Mouse (Mus musculus): ENCODE measurements around the gene Zfp511.

Zfp511 gene

DNA sequence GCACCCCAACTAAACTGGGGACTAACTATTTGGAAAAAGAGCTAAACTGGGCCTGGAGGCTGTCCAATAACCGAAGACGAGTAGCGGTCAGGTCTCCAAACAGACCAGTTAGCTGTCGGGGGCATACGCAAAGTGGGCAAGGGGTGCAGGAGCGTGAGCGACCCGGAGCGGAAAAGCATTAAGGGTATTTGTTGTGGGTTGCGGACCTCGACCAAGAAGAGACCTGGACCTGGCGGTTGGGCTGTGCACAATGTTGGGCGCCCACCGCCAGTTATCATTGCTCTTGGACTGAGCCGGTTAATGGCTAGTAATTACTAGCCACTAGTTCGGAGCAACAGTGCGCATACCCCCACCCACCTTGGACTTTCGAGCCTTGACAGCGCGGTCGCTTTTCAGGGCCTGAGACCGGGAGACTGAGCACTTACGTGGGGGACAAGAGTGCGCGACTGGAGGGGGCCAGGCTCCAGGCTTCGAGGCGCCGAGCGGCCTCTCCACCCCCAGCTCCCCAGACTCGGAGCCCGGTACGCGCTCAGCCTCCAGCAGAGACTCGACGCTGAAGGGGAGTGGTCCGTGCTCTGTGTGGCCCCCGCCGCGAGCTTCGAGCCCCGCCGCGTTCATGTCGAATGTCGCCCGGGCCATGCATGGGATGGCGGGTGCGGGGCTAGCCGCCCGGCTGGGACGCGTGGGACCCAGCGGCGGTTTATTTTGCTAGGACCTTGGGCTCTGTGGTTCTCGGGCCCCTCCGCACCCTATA is 12.3 kb downstream of the Zfp511 start, which contains the start of gene Msx3:
TSS of gene Msx3 (minus strand) at position 729 of the 754 bp plus-strand sequence.
- no peak for DNase-seq

DNA sequence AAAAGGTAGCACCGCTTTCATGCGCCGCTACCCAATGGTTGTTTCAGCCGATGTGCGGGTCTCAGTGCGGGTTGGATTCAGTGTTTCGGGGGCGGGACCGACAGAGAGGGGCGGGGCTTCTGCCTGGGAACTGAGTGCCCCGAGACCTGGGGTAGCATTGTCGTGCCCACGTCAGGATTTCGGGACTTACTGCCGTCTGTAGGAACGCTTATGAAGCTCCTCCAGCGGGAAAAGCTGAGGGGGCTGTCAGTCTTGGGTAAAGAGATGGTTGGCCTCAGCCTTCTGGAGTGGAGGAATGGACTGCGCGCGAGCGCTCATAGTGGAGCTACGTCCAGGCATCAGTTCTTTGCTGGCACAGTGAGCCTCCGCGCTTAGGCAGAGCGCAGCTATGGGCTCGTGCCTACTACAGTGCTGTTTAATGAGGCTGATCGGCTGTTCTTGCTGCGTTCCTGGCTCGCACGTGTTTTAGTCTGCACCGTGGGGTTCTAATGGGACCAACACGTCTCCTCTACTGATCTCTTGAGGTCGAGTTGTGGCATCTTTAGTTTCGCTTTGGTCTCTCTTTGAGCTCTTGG is 13.0 kb downstream of the Zfp511 start:
- peak; percentile 32 for DNase-seq

- no peak for DNase-seq
Observed at GRCm38 (mm10) chr7:140054124-140054523, 17.9 kb downstream of the Zfp511 start.

- DNase-seq, result no peak
Observed at GRCm38 (mm10) chr7:140057413-140058407, 21.5 kb downstream of the Zfp511 start.

DNA sequence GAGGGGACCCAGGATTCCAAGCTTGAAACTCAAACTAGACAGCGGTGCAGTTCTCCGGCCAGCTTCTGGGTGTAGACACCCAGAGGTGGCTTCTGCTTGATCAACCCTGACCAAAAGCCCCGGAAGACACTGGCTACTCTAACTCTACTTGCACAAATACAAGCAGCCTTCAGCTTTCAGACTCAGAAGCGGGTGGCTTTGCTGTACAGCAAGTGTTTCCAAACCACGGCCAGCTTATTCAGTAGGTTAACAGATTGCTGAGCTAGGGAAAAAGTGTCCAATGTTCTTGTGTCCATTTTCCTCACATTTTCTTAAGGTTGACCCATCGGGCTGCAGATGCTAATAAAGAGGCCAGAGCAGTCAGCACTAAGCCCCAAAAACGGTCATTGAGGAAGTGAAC is 22.3 kb downstream of the Zfp511 start:
- no peak for DNase-seq

DNA sequence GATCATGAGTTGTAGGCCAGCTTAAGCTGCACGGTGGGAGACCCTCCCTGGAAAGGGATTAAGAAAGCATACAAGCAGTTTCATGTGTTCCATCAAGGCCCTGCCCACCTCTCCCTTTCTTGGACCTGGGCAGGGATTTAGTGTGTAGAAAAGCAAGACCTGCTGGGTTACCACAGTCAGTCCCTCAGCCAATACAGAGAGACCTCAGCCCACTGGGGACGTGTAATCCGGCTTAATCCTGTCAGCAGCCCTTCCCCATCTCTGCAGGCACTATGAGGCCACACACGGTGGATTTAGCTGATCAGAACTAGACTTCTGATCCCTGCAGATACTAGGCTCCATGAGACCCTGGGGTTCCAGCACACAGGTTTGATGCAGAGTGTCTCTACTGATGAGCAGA is 23.4 kb downstream of the Zfp511 start:
- DNase-seq, result no peak

DNA sequence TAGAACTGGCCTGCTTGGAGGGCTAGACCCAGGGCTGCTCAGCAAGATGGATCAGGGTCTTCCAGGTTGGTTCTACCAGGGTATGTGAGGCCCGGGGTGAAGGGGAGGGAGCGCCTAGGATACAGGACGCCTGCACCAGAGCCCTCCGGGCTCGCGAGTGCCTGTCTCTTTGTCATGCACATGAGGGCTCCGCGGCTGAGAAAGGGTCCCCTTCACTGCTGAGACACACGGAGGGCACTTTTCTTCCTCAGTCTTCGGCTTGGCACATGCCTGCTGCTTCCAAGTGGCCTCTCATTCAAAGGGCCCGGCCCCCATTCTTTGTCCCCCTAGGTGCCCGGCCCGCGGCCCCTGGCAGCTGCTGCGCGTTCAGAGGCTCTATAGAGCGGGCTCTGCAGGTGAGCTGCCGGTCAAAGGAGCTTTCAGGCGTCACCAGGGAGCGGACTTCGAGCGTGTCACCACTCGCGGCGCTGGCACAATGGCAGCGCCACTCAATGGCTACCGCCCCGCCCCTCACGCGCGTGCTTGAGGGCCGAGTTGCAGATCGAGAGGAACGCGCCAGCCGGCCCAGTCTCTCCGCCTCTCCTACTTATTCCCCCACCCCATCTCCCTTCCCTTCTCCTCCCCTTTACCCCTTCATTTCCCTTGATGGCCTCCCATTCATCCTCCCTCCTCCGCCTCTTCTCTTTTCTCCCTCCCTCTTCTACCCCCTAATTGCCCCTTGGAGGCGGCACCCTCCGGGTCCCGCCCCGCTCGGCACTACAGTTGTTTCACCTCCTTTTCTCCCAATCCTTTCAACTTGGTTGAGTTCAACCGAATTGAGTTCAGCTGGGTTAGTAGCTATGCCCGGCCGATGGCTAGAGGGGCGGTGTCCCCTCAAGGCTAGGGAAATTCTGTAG is 25.0 kb downstream of the Zfp511 start:
- no peak for DNase-seq

DNA sequence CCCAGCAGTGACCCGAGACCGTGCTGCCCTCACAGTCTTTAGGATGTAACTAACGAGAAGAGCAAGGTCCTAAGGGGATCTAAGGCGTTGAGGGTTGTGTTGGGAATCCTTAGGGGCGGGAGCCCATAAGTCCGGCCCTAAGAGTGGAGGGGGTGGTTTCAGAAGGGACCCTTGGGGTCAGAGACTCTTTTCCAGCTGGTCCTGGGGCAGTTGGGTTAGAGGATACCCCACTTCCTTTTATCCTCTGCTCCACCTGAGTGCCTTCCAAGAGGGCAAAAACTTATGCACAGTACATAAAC is 25.6 kb downstream of the Zfp511 start:
- DNase-seq, result no peak

DNA sequence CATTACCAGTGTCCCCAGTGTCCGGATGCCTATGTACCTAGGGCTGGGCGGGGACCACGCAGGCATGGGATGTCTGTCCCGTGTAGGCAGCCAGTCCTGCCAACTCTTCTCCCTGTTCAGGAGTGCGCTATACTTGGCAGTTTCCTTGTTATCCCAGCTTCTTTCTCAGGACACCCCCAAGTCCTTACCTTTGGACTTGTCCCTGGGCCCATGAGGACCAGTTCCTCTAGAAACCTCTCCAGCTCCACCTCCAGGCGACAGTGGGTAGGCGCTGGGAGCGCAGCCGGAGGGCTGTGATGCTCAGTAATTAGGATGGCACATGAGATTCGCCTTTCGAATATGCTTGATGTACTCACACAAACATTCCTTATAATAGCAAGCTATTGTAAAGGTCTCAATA is 26.1 kb downstream of the Zfp511 start:
- DNase-seq, result no peak

- DNase-seq, result peak; percentile 61
Observed at GRCm38 (mm10) chr7:140063092-140063491, 26.9 kb downstream of the Zfp511 start.

GRCm38 (mm10) chr7:140067397-140067796 is 31.2 kb downstream of the Zfp511 start:
- no peak for DNase-seq

DNA sequence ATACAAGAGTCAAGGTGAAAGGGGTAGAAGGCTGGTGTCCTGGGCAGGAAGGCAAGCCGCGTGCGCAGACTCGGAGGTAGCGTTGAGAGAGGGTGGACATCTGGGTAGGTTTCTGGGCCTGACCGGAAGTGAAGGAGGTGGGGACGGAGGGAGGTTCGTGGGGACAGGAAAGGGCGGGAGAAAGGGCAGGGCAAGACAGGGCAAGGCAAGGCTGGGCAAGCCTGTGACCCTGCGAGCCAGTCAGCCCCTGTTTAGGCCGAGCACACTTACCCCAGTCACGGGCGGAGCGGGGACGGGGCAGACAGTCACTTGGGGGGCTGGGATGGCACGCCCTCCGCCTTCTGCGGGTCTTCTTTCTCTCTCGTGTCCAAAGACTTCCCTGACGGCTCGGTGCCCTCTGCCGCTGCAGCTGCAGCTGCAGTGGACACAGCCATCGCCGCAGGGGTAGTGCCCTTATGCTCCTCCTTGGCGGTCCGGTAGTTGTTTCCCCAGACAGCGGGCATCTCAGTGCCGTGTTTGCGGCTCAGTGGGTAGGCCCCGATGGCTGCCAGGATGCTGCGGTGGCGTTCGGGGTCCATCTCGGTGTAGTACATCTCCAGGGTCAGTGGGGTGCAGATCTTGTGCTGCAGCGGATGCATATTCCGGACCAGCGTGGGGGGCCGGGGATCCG is 34.0 kb downstream of the Zfp511 start:
- no peak for DNase-seq

GRCm38 (mm10) chr7:140077698-140078097 is 41.5 kb downstream of the Zfp511 start:
- DNase-seq, result no peak

- DNase-seq, result peak; percentile 57
Observed at GRCm38 (mm10) chr7:140078711-140079110, 42.5 kb downstream of the Zfp511 start.

DNA sequence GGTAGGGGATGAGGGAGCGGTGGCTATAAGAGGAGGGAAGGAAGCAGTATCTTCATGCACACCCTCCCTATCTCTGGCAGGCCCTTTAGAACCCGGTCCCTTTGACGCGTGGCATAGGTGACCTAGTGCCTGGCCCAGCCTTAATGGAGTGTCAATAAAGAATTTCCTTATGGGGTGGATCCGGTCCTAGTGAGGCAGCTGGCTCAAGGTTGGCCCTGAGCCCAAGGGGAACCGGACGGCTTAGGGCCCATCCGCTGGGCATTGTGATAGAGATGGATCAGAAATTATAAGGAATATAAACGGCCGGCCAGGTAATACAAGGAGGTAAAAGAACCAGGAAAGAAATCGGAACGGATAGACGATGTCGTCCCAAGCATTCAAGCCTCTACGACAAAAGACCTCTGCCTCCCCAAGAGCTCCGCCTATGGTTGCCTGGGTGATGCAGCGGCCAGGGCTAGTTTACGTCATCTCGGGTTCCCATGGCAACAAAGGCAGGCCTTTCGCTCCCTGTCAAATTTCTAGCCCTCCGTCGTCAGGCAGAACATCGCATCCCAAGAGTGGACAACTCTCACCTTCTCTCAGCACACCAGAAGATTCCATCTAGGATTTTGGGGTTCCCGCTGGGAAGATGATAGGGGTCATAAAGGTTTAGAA is 44.4 kb downstream of the Zfp511 start:
- peak; percentile 92 for DNase-seq

DNA sequence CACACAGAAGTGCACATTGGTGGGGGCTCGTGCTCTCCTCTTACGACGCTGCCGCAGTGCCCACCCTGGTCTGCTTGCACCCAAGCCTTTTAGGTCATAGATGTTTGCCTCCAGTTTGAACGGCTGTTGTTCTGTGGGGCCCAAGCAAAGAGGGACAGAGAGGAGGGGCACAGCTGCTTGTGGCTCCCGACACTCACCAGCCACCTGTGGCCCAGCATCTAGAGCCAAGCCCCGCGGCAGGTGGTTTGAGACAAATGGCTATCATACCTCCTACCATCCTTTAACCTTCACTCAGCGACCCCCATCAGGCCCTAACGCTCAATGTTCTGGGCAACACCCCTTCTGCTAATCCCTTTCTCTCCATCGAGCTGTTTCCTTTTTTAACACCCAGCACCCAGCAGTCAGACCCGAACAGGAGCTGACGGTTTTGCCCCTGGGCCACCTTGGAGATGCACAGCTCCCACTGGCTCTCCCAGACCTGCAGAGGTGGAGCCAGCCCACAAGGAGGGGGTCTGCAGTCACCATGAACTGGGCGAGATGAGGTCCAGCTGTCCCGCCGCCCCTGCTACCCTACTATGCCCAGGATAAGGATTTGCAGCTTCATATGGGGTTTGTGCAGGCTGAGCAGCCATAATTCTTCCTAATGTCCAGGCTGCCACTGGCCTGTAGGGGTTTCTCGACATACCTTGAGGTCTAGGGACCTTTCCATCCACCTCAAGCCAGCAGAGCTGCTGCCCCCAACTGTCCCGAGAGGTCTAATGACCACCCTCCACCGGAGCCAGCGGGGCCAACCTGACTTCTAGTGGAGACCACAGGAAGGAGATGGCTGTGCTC is 45.4 kb downstream of the Zfp511 start:
- DNase-seq, result peak; percentile 66

DNA sequence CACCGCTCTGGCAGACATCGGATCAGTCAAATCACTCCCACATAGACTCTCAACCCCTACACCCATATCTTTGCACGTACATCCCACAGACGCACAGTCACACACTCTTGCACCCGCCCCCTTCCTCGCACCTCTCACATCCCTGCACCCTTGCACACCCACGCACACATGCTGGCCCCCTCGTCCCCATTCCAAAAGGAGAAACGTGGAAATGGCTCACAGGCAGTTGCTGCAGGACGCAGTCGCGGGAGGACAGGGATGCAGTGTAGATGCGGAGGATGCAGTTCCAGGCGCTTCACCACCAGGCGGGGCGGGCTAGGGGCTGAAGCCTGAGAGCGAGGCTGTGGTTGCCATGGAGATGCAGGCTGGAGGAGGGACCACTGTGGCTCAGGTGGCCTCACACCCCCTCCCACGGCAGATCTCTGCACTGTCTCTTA is 46.1 kb downstream of the Zfp511 start, which contains the start of gene Caly:
TSS of gene Caly (minus strand) at position 307 of the 437 bp plus-strand sequence.
- peak; percentile 92 for DNase-seq
